Mouse (Mus musculus) lung, postnatal 10 days (tissue): ENCODE measurements around the gene Ryr1.

Experiments
- DNase-seq: peaks from one replicate; pipeline ENCODE4 v3.0.0; 2021

The Ryr1 gene

GRCm38 (mm10) chr7:29124970-29125369, at the start of gene Ryr1:
Gene Ryr1, minus strand, starts transcription at chr7:29125179.
- peak; percentile 82 for DNase-seq

- DNase-seq, result no peak
Observed at GRCm38 (mm10) chr7:29172390-29173016, 47.5 kb upstream of the Ryr1 start.

DNA sequence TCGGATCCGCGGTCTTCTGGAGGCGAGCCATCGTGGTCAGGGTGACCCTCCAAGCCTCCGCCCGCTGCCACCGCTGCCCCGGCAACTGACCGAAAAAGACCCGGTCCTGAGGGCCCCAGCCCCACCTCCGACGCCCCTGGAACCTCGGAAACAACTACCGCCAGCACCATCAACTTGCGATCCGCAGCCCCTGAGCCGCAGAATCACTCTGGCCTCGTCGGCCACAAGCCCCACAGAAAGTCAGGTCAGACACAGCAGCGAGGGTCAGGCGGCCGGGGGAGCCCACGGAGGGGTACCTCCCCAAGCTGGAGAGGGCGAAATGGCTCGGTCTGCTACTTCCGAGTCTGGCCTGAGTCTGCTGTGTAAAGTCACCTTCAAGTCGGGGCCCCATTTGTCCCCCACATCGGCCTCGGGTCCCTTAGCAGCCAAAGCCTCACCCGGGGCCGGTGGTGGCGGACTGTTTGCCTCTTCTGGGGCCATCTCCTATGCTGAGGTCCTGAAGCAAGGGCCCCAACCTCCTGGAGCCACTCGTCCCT, 46.7 kb upstream of the Ryr1 start:
- no peak for DNase-seq

GRCm38 (mm10) chr7:29170755-29171561, 46.0 kb upstream of the Ryr1 start:
- peak; percentile 32 for DNase-seq

DNA sequence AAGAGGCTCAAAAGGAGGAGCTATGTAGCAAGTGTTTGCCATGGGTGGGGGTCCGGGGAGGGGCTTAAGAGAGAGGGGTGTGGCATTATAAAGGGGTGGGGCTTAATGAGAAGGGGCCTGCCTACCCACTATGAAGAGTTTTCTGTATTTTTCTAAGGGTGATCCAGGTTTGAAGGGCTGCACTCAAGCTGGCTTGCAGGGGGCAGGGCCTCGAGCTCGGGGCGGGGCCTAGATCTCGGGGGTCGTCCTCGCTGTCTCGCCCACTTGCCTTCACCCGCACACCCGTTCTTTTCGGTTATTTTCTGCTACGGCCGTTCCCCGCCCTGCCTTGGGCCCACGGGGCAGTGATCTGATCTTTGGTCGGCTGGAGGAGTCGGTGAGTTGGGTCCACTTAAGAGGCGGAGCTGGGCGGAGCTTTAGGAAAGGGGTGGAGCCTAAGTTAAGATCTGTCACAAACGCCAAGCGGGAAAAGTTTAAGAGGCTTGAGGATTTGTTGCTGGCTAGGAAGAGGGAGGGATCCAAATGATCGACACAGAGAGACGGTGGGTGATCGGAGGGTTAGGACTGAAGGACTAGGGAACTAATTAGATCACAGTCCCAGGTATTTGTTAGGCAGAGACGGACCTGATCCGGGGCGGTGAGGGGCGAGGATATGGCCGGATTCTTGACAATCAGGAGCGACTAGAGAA, 45.2 kb upstream of the Ryr1 start, which contains the start of the genes Ggn and Spred3:
Gene Ggn (plus strand): TSS at position 145 of the 689 bp plus-strand sequence.
Gene Spred3 (minus strand): TSS at position 346 of the 689 bp plus-strand sequence.
- peak; percentile 93 for DNase-seq

DNA sequence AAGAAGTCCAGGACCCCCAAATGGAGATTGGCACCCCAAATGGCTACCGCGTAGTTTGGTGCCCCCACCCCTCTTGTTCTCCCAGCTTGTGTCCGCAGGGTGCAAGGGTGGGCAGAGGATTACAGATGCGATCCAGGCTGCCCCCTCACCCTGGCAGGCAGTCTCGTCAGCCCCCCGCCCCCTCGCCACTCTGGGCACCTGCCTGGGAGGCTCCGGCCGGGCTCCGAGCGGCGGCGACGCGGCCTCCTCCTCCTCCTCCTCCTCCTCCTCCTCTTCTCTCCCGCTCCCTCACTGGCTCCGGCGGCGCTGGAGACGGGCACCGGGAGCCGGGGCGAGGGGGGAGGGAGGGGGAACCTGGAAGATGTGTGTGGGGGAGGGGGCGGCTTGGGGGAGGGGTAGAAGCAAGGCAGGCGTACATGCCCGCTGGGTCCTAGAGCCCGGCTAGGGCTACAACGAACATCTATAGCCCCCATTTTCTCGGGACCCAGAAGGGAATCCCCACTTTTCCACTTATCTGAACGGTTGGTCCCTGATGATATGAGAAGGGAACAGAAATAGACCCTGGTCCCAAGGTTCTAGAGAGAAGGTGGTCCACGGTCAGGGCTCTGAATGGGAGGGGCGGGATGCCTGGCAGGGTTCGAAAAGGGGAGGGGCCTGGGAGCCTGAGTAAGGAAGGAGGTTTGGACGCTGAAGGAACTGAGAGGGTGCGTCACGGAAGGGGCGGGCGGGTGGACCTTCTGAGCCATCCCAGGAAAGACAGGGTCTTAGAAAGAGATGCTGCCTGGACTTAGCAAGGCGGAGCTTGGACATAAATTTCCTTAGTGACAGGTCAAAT, 44.5 kb upstream of the Ryr1 start:
- DNase-seq, result peak; percentile 85

DNA sequence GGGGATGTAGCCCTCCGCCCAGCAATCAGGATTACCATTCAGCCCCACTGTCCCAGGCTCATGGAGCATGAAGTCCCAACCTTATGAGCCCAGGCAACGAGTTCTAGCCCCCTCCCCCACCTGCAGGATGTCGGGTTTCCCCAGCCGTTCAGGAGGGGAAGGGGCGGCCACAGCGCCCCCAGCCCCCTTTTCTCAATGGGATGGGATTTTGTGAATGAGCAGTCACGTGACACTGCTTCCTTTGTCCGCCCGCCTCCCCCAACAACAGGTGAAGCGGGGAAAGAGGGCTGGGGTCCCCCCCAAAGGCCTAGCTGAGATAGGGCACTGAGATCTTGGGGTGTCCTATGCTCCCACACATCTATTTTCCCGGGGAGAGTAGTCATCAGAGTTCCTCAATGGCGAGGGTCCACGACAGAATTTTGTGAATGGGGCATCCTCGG, 43.8 kb upstream of the Ryr1 start:
- no peak for DNase-seq

DNA sequence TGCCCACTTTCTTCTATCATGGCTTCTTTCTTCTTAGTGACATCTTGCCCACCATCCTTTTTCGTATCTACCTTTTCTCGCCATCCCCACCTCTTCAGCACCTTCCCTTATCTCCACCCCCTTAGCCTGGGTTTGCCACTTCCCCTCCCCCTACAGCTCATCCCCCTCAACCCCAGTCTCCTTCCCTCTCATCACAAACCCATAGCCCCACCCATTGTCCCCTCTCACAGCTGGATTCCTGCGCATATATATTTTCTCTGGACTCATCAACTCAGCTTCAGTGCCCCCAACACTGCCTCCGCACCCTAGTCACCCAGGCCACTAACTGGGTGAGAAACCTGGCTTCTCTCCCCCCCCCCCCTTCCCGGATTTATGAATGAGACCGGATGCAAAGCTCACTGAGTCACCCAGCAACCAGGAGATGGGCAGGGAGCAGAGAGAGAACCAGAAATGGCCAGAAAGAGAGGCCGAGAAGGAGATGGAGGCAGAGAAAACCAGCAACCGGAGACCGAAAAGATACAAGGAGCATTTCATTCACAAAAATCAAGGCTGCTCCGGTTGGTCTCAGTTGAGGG, 43.2 kb upstream of the Ryr1 start:
- DNase-seq, result no peak

DNA sequence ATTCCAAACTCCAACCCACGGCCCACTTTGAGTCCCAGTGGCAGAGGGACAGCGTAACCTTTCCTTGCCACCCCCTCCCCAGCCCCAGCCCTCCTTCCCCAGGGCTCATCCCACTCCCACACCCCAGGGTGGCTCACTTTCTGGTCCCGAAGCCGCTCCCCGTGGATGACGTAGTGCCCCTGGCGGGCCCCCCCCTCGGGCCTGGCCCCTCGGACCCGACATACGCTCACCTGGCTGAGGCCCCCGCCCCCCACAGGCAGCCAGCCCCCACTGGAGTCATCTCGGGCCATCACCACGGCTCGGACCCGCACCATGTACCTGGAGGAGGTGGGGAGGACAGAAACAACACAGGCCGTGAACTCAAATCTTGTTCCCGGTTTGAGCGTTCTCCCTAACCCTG, 42.7 kb upstream of the Ryr1 start:
- DNase-seq, result no peak

DNA sequence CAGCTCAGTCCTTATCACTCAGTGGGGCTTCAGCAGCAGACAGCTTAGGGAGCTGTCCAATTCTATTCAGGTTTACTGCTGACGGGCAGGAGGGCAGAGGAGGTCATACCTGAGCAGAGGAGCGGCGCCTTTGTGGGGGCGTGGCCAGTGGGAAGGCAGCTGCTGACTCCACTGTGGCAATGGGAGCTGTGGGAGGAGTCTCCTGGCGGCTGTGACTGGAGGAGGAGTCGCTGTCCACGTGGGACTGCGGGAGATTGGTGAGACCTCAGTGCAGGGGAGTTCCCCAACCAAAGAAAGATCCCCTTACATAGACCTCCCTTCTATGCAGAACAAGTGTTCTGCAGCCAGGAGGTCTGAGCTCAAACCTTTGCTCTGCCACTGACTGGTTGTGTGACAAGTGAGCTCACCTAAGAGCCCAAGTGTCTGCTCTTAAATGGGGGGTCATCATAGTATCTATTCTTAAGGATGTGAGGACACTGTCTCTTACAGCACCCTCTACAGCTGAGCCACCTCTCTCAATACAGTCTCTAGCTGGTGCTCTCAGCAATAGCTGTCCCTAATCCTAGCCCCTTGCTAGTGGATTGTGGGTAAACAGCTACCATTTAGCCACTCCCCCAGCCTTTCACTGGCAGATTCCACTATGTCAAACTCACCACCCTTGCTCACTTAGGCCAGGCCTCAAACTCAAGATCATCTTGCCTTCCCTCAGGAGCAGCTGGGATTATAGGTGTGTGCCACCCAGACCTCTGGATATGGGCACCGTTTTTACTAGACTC, 38.0 kb upstream of the Ryr1 start:
- peak; percentile 86 for DNase-seq

GRCm38 (mm10) chr7:29162294-29162693, 37.3 kb upstream of the Ryr1 start:
- peak; percentile 23 for DNase-seq

DNA sequence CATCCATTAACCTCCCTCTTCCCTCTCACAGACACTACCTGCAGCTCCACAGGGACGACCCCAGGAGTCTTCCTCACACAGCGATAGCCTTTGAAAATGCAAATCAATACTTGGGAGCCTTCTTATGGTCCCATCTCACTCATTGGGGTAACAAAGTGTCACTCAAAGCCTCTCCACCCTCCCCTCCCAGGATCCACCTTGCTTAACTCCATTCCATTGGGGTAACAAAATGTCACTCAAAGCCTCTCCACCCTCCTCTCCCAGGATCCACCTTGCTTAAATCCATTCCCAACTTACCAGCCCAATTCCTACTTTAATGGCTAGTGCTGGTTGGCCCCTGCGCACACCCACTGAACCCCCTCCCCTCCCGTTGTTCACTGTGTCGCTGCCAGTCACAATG, 33.3 kb upstream of the Ryr1 start:
- no peak for DNase-seq

- peak; percentile 93 for DNase-seq
Observed at GRCm38 (mm10) chr7:29155838-29156782, 31.1 kb upstream of the Ryr1 start, which contains the start of gene Fam98c. Gene Fam98c, minus strand, starts transcription at chr7:29156234.

DNA sequence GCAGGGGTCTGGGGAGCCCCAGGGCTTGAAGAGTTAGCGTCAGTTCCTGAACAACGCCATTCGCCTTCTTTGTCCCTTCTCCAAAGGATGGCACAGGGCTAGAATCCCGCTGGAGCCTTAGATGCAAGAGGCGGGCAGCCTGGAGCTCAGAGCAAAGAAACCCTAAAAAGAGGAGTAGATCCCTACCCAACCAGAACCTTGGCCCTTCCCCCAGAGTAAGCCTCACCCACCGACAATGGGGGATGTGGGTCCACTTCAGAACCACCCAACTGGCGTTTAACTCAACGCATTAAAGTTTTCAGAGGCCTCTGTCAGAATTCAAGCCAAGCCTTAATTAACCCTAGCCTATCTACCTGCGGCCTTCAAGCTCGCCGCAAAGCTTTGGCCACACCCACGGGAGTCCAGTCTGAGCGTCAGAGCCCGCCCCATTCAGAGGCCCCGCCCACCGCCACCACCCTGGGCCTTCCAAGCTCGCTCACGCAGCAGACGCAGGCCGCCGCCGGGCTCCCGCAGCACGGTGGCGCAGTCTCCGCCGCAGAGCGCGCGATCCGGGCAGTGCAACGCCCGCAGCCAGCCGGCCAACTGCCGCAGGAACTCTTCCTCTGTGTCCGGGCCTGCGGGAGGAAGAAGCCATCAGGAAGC, 30.3 kb upstream of the Ryr1 start:
- DNase-seq, result peak; percentile 94

GRCm38 (mm10) chr7:29154018-29154720, 29.2 kb upstream of the Ryr1 start:
- no peak for DNase-seq

- no peak for DNase-seq
Observed at GRCm38 (mm10) chr7:29151486-29151885, 26.5 kb upstream of the Ryr1 start.

- DNase-seq, result no peak
Observed at GRCm38 (mm10) chr7:29148771-29149170, 23.8 kb upstream of the Ryr1 start.

- no peak for DNase-seq
Observed at GRCm38 (mm10) chr7:29146625-29147367, 21.8 kb upstream of the Ryr1 start.
